Mouse (Mus musculus) forebrain, embryonic 11.5 days (tissue): Measurements from ENCODE around the gene Rrnad1. TPM values are rescaled to one million over a fixed set of nuclear protein-coding genes. Genes with fewer than 3 reads are reported as not detected.
A peak's percentile ranks its signal among the peaks of the same experiment; 100 is the strongest.
"Not testable (repeated sequence)": the region's sequence is repeated elsewhere in the genome, so short reads cannot be mapped to it uniquely, and the experiment has no call there.

ENCODE experiments used
- ATAC-seq: fragments of 200-750 bp; cut with Nextera tagmentation; replicated peaks from 2 replicates; pipeline ENCODE4 v1.8.0; 2017; ENCODE audit warnings: moderate TSS enrichment; ENCODE audit not compliant: low FRiP score
- DNase-seq: peaks from one replicate; pipeline ENCODE4 v3.0.0-alpha.2; 2017; ENCODE audit warnings: low spot score
- H3K27ac ChIP-seq: fragments of 300-500 bp; sonication (generic); 2 replicates; pipeline ENCODE4 v1.5.1; 2014; ENCODE audit warnings: low read depth, low read length
- H3K27me3 ChIP-seq: fragments of 300-500 bp; sonication (generic); 2 replicates; pipeline ENCODE4 v1.6.1; 2014; ENCODE audit warnings: mild to moderate bottlenecking, low read length, mixed read lengths; ENCODE audit not compliant: control insufficient read depth, insufficient read depth
- H3K36me3 ChIP-seq: fragments of 300-500 bp; sonication (generic); 2 replicates; pipeline ENCODE4 v1.6.1; 2014; ENCODE audit warnings: mild to moderate bottlenecking, low read length, moderate library complexity, mixed read lengths; ENCODE audit not compliant: control insufficient read depth, insufficient read depth
- H3K4me1 ChIP-seq: fragments of 300-500 bp; sonication (generic); replicated peaks from 2 replicates; pipeline ENCODE4 v1.6.1; 2014; ENCODE audit warnings: low read length, mixed read lengths; ENCODE audit not compliant: control insufficient read depth, insufficient read depth
- H3K4me2 ChIP-seq: fragments of 300-500 bp; sonication (generic); 2 replicates; pipeline ENCODE4 v1.6.1; 2014; ENCODE audit warnings: low read depth, mild to moderate bottlenecking, low read length, moderate library complexity, mixed read lengths; ENCODE audit not compliant: severe bottlenecking
- H3K4me3 ChIP-seq: fragments of 300-500 bp; sonication (generic); 2 replicates; pipeline ENCODE4 v1.5.1; 2014; ENCODE audit warnings: low read depth, low read length
- H3K9ac ChIP-seq: fragments of 300-500 bp; sonication (generic); 2 replicates; pipeline ENCODE4 v1.6.1; 2014; ENCODE audit warnings: low read length
- H3K9me3 ChIP-seq: fragments of 300-500 bp; sonication (generic); 2 replicates; pipeline ENCODE4 v1.6.1; 2016; ENCODE audit warnings: low read length, mixed read lengths; ENCODE audit not compliant: control insufficient read depth
- WGBS: fragments of 180-500 bp; shearing (Covaris S2); extraction: QIAGEN DNeasy Blood & Tissue Kit; methylation state at CpG from one replicate; pipeline ENCODE4 v1.1.7; 2014; 5-methylcytosine and 5-hydroxymethylcytosine counted together
- polyA plus RNA-seq: library from polyadenylated mRNA; unstranded; fragments of >200 nt; fragmentation: Nextera tagmentation; extraction: Ambion mirVana; gene quantifications from 2 replicates; pipeline ENCODE4 v1.2.1, GENCODE M21; 2014

Gene Rrnad1
- polyA plus RNA-seq, 1 experiment from 2014 or later: 22.2 TPM

GRCm38 (mm10) chr3:87906981-87907857 lies 23.3 kb downstream of the Rrnad1 start:
- H3K4me2 ChIP-seq: peak overlapping the region; percentile 78
- peak overlapping the region; percentile 99 for H3K4me3 ChIP-seq
- no peaks in the 10 kb centered on the region for H3K36me3 ChIP-seq
- DNase-seq (peak; percentile 68), ATAC-seq (no peak)
- peak overlapping the region; percentile 99 for H3K9ac ChIP-seq
- no peaks in the 10 kb centered on the region for H3K9me3 ChIP-seq
- under 1% methylated on average over 27 of the region's 27 CpGs for WGBS
- H3K27ac ChIP-seq: peak overlapping the region; percentile 89
- H3K4me1 ChIP-seq: peaks cover 22% of the 10 kb centered on the region
- H3K27me3 ChIP-seq: no peaks in the 10 kb centered on the region

DNA sequence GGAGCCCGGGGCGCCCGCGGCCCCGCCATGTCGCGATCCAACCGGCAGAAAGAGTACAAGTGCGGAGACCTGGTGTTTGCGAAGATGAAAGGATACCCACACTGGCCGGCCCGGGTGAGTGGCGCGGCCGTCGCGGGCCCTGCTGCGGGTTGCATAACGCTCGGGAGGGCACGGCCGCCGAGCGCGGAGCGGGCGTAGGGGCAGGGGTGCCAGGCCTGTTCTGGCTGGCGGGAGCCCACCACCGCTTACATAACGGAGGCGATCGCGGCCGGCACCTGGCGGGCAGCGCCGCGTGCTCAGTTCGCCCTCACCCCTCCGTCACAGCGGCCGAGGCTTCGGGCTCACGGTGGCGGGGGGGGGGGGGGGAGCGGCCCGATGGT lies 23.9 kb downstream of the Rrnad1 start:
- 0% methylated on average over 41 of the region's 47 CpGs for WGBS
- Histone ChIP-seq H3K9me3 (no peaks in the 10 kb centered on the region), H3K27ac (peak overlapping the region; percentile 89), H3K9ac (peak overlapping the region; percentile 99), H3K27me3 (no peaks in the 10 kb centered on the region), H3K4me2 (peak overlapping the region; percentile 78), H3K4me1 (peaks cover 22% of the 10 kb centered on the region), H3K36me3 (no peaks in the 10 kb centered on the region), H3K4me3 (peak overlapping the region; percentile 99)
- DNase-seq (peak; percentile 77), ATAC-seq (peak; percentile 34)

DNA sequence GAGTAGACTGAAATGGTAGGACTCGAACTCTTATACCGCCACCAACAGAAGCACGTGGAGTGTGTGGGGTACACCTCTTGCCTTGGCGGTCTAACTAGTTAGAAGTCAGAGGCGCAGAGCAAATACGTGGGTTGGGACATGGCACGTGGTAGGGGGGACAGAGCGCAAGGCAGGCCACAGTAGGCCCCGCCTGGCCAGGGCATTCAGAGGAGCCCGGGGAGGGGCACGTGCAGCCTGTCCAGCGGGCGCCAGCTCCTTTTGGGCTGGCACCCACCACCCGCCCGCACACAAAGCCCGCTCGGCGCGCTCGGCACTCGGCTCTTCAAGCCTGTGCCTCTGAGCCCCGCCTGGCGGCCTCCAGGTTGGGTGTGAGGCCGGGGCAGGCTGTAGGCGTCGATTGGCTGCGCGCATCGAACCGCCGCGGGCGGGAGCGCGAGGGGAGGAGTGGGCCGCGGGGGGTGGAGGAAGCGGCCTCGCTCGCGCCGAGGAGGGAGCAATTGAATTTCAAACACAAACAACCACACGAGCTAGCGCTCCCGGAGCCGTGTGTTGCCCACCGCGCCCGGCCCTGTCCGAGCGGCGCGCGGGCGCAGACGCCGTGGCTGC lies 24.5 kb downstream of the Rrnad1 start, which contains the start of gene Hdgf:
Gene Hdgf (plus strand): TSS at position 442 of the 606 bp plus-strand sequence.
- Histone ChIP-seq H3K4me1 (peaks cover 22% of the 10 kb centered on the region), H3K36me3 (no peaks in the 10 kb centered on the region), H3K4me2 (peak within 1 kb of the TSS; percentile 78), H3K27ac (peak within 1 kb of the TSS; percentile 89), H3K4me3 (peak within 1 kb of the TSS; percentile 99), H3K27me3 (no peaks in the 10 kb centered on the region), H3K9me3 (no peaks in the 10 kb centered on the region), H3K9ac (peak within 1 kb of the TSS; percentile 99)
- WGBS: under 1% methylated on average over 54 of the region's 57 CpGs
- ATAC-seq: peak; percentile 94
- DNase-seq: peak; percentile 99

GRCm38 (mm10) chr3:87903821-87904220 lies 26.7 kb downstream of the Rrnad1 start:
- no peak for ATAC-seq
- Histone ChIP-seq H3K27ac (no peak overlapping the region), H3K4me1 (peaks cover 10% of the 10 kb centered on the region), H3K4me3 (no peak overlapping the region), H3K27me3 (no peaks in the 10 kb centered on the region), H3K9ac (no peak overlapping the region), H3K9me3 (no peaks in the 10 kb centered on the region), H3K36me3 (no peaks in the 10 kb centered on the region), H3K4me2 (no peak overlapping the region)
- WGBS: 55% methylated on average over 5 of the region's 5 CpGs
- no peak for DNase-seq

GRCm38 (mm10) chr3:87901959-87902358 lies 28.6 kb downstream of the Rrnad1 start:
- not testable (repeated sequence) for DNase-seq, H3K4me2 ChIP-seq
- WGBS: 93% methylated on average over 5 of the region's 6 CpGs

DNA sequence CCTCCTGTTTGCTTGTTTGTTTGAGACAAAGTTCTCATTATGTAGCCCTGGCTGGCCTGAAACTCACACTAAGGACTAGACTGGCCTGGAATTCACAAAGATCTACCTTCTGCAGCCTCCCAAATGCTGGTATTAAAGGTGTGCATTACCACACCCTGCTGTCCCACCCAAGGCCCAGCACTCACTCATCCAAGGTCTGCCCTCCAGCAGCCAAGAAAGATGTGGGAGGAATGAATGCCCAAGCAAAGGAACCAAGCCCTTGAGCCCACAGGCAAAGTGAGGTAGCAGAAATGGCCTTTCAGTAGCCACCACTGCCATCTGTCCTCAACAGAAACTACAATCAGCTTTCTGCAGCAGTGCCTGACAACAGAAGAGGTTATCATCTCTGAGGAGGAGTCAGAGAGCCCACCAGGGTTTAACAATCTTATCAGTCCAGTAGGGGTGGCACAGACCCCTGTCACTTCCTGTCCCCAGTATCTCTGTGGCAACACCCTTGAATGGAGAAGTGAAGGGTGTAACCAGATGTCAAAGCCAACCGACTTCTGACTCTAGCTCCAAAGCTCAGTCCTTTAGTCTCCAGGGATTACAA lies 29.4 kb downstream of the Rrnad1 start:
- no peak overlapping the region for H3K4me3 ChIP-seq
- no peaks in the 10 kb centered on the region for H3K4me1 ChIP-seq
- no peak for DNase-seq
- H3K9ac ChIP-seq: no peak overlapping the region
- ATAC-seq: no peak
- no peak overlapping the region for H3K27ac ChIP-seq
- no peak overlapping the region for H3K4me2 ChIP-seq
- WGBS: 76% methylated on average over 1 of the region's 1 CpGs
- H3K9me3 ChIP-seq: no peaks in the 10 kb centered on the region
- H3K36me3 ChIP-seq: no peaks in the 10 kb centered on the region
- H3K27me3 ChIP-seq: no peaks in the 10 kb centered on the region

More at GRCm38 (mm10) chr3:87901959-87902358, 28.6 kb downstream of the Rrnad1 start:
- not testable (repeated sequence) for H3K4me1 ChIP-seq, H3K27me3 ChIP-seq, H3K9me3 ChIP-seq, H3K36me3 ChIP-seq, H3K27ac ChIP-seq, H3K4me3 ChIP-seq, ATAC-seq, H3K9ac ChIP-seq

GRCm38 (mm10) chr3:87899776-87900175 lies 30.7 kb downstream of the Rrnad1 start:
- Histone ChIP-seq H3K4me2 (no peak overlapping the region), H3K27me3 (no peaks in the 10 kb centered on the region), H3K9ac (no peak overlapping the region), H3K27ac (no peak overlapping the region), H3K9me3 (no peaks in the 10 kb centered on the region), H3K4me3 (no peak overlapping the region), H3K4me1 (no peaks in the 10 kb centered on the region), H3K36me3 (no peaks in the 10 kb centered on the region)
- no peak for DNase-seq
- no peak for ATAC-seq
- WGBS: 84% methylated on average over 3 of the region's 3 CpGs

DNA sequence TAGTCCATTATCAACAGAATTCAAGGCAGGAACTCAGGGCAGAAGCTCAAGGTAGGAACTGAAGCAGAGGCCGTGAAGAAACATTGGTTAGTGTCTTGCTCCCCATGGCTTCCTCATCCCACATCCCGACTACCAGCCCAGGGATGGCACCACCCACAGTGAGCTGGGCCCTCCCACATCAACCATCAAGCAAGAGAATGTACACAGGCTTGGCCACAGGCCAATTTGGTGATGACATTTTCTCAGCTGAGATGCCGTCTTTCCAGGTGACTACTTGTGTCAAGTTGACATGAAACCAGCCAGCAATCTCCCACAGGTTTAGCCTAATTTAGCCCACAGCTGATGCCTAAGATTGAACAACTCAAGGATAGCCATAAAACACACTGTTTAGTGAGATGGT lies 31.3 kb downstream of the Rrnad1 start:
- 82% methylated on average over 3 of the region's 3 CpGs for WGBS
- no peak for DNase-seq

More for the DNA sequence above, 31.3 kb downstream of the Rrnad1 start:
- Histone ChIP-seq H3K9me3 (no peaks in the 10 kb centered on the region), H3K27ac (no peak overlapping the region), H3K4me2 (no peak overlapping the region), H3K9ac (no peak overlapping the region), H3K36me3 (no peaks in the 10 kb centered on the region), H3K27me3 (no peaks in the 10 kb centered on the region), H3K4me3 (no peak overlapping the region), H3K4me1 (no peaks in the 10 kb centered on the region)
- no peak for ATAC-seq
